Mouse (Mus musculus) ovary, postnatal 14 days (tissue): ENCODE data around the gene Colgalt2.

Experiments
- DNase-seq: peaks from one replicate; pipeline ENCODE4 v3.0.0; 2022; ENCODE audit warnings: low spot score

Colgalt2 gene

GRCm38 (mm10) chr1:152536416-152537018, 136.9 kb downstream of the Colgalt2 start:
- no peak for DNase-seq

GRCm38 (mm10) chr1:152537186-152537585, 137.6 kb downstream of the Colgalt2 start:
- DNase-seq: no peak

GRCm38 (mm10) chr1:152538817-152539216, 139.2 kb downstream of the Colgalt2 start:
- DNase-seq: no peak

GRCm38 (mm10) chr1:152540304-152540887, 140.8 kb downstream of the Colgalt2 start:
- DNase-seq: no peak

- no peak for DNase-seq
Observed at GRCm38 (mm10) chr1:152542747-152543378, 143.2 kb downstream of the Colgalt2 start.

GRCm38 (mm10) chr1:152543449-152544159, 144.0 kb downstream of the Colgalt2 start:
- no peak for DNase-seq

GRCm38 (mm10) chr1:152549061-152549738, 149.6 kb downstream of the Colgalt2 start:
- DNase-seq: no peak

GRCm38 (mm10) chr1:152550544-152550943, 150.9 kb downstream of the Colgalt2 start:
- no peak for DNase-seq

- DNase-seq: no peak
Observed at GRCm38 (mm10) chr1:152550973-152551372, 151.3 kb downstream of the Colgalt2 start.

- no peak for DNase-seq
Observed at GRCm38 (mm10) chr1:152553912-152554547, 154.4 kb downstream of the Colgalt2 start.

GRCm38 (mm10) chr1:152555944-152556573, 156.4 kb downstream of the Colgalt2 start:
- DNase-seq: peak; percentile 40

GRCm38 (mm10) chr1:152556576-152557281, 157.1 kb downstream of the Colgalt2 start:
- no peak for DNase-seq
